Mouse (Mus musculus) heart, adult 2 months (tissue): Measurements from ENCODE around the gene Spns1. TPM values are rescaled to one million over a fixed set of nuclear protein-coding genes. Genes with fewer than 3 reads are reported as not detected.

ENCODE experiments used
- DNase-seq, 2 experiments: peaks; one replicate each; pipeline ENCODE4 v3.0.0; 2021
- H3K27ac ChIP-seq: fragments of 200-600 bp; 2 replicates; pipeline ENCODE4 v1.8.1; 2022
- H3K27me3 ChIP-seq: fragments of 200-500 bp; 2 replicates; pipeline ENCODE4 v1.6.1; 2012; ENCODE audit warnings: mild to moderate bottlenecking, low read length, inconsistent platforms, mixed read lengths; ENCODE audit not compliant: control insufficient read depth, insufficient read depth
- H3K36me3 ChIP-seq: fragments of 200-500 bp; 2 replicates; pipeline ENCODE4 v1.6.1; 2012; ENCODE audit warnings: low read length, inconsistent platforms; ENCODE audit not compliant: control insufficient read depth, insufficient read depth
- H3K4me1 ChIP-seq: fragments of 200-500 bp; 2 replicates; pipeline ENCODE4 v1.6.1; 2011; ENCODE audit warnings: low read length; ENCODE audit not compliant: control insufficient read depth, insufficient read depth
- H3K4me3 ChIP-seq: fragments of 200-600 bp; 2 replicates; pipeline ENCODE4 v1.8.1; 2022
- H3K79me2 ChIP-seq: fragments of 200-500 bp; replicated peaks from 2 replicates; pipeline ENCODE4 v1.6.1; 2012; ENCODE audit warnings: mild to moderate bottlenecking, inconsistent platforms, low read length, moderate library complexity, mixed read lengths; ENCODE audit not compliant: control insufficient read depth, insufficient read depth
- H3K9ac ChIP-seq: fragments of 200-500 bp; 2 replicates; pipeline ENCODE4 v1.6.1; 2012; ENCODE audit warnings: low read depth, mild to moderate bottlenecking, control low read depth, inconsistent platforms, low read length, mixed read lengths
- CTCF ChIP-seq: fragments of 200-600 bp; IDR thresholded peaks from 2 replicates; pipeline ENCODE4 v1.8.1; 2022; ENCODE audit warnings: antibody characterized with exemption, mild to moderate bottlenecking, moderate library complexity
- EP300 ChIP-seq: fragments of 200-500 bp; IDR thresholded peaks from 2 replicates; pipeline ENCODE4 v1.6.1; 2011; ENCODE audit warnings: low read depth, low read length, control low read depth; ENCODE audit not compliant: insufficient read depth
- POLR2A ChIP-seq: fragments of 200-500 bp; IDR thresholded peaks from 2 replicates; pipeline ENCODE4 v1.6.1; 2011; ENCODE audit warnings: mild to moderate bottlenecking, low read depth, low read length, control low read depth; ENCODE audit not compliant: insufficient read depth
- WGBS: fragments of 180-500 bp; shearing (Covaris S2); methylation state at CpG from one replicate; pipeline ENCODE4 v1.1.7; 2018; 5-methylcytosine and 5-hydroxymethylcytosine counted together
- intact Hi-C: fragments of 180-260 bp; cut with DNase I; formaldehyde crosslinking; loops from one replicate; pipeline ENCODE4 v1.15.1; 2025
- polyA plus RNA-seq: library from polyadenylated mRNA; depleted of rRNA; stranded (reverse); fragments of >200 nt; gene quantifications from 2 replicates; pipeline ENCODE4 v1.2.3, GENCODE M21; 2012
- total RNA-seq, 2 experiments: library from RNA; stranded (reverse); gene quantifications; 2 replicates each; pipeline ENCODE4 v1.2.3; 2021

Spns1 gene
- total and polyA plus RNA-seq, 3 experiments: 22.3 to 57.5 (median 31.9) TPM

GRCm38 (mm10) chr7:126376903-126377277, 360 bp downstream of the Spns1 start:
- peaks cover 4% of the 10 kb centered on the region for H3K4me1 ChIP-seq
- WGBS: 2% methylated on average over 27 of the region's 27 CpGs
- H3K9ac ChIP-seq: peak overlapping the region; percentile 87
- no peaks in the 10 kb centered on the region for H3K27me3 ChIP-seq
- TF ChIP-seq CTCF (no peak), EP300 (no peak), POLR2A (no peak)
- H3K79me2 ChIP-seq: no peaks in the 10 kb centered on the region
- intact Hi-C loops: loop anchor here (5.0 kb wide), 1 partner anchor 115 kb away; no protein-coding TSS in a partner anchor
- H3K27ac ChIP-seq: peak overlapping the region; percentile 78
- DNase-seq: no peak
- H3K36me3 ChIP-seq: no peaks in the 10 kb centered on the region
- H3K4me3 ChIP-seq: peak overlapping the region; percentile 92

DNA sequence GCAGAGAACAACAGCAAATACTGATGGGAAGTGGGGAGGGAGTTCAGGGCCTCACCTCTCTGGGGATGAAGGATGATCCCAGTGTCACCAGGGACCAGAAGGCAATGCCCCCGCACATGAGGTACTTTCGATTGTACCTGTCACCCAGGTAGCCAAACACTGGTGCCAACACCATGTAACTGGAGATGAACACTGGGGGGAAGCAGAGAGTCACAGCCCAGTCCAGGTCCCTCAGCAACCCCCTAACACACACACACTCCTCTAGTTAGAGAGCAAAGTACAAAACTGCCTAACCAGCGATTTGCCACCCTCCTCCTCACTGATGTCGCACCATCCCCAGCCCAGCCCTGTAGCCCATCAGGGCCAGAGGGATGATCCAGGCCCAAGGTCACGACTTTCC, 2.2 kb downstream of the Spns1 start:
- DNase-seq: no peak
- no peak overlapping the region for H3K9ac ChIP-seq
- no peaks in the 10 kb centered on the region for H3K36me3 ChIP-seq
- intact Hi-C loops: loop anchor here (5.0 kb wide), 1 partner anchor 113 kb away; no protein-coding TSS in a partner anchor
- H3K27ac ChIP-seq: no peak overlapping the region
- no peaks in the 10 kb centered on the region for H3K27me3 ChIP-seq
- 0 out of 2 replicates have a peak, but pooled peaks have one; percentile 17 for TF ChIP-seq CTCF
- TF ChIP-seq POLR2A: no peak
- no peak for TF ChIP-seq EP300
- no peaks in the 10 kb centered on the region for H3K79me2 ChIP-seq
- peaks cover 4% of the 10 kb centered on the region for H3K4me1 ChIP-seq
- no peak overlapping the region for H3K4me3 ChIP-seq
- WGBS: 75% methylated on average over 5 of the region's 5 CpGs

- Histone ChIP-seq H3K4me1 (peaks cover 4% of the 10 kb centered on the region), H3K27ac (no peak overlapping the region), H3K79me2 (no peaks in the 10 kb centered on the region), H3K9ac (no peak overlapping the region), H3K4me3 (no peak overlapping the region), H3K27me3 (no peaks in the 10 kb centered on the region), H3K36me3 (no peaks in the 10 kb centered on the region)
- WGBS: 52% methylated on average over 6 of the region's 6 CpGs
- intact Hi-C loops: no loop called here
- no peak for TF ChIP-seq POLR2A
- DNase-seq: no peak
Measured at GRCm38 (mm10) chr7:126374526-126374925, 2.7 kb downstream of the Spns1 start.

DNA sequence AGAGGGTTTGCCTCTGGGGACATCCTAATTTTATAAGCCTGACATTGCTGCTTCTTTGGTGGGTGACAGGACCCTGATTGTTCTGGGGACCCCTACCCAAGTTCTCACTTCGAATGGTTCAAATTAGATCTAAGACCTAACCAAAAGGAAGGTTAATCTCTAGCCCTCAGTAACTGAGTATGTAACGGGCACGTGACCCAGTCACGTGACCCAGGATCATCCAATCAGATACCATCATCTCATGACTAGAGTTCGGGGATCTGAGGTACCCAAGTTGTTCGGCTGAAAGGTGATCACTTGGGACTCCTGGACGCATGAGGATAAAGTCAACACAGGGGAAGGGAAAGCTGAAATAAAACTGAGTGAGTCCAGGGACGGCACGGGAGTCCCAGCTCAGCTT, 4.2 kb downstream of the Spns1 start:
- intact Hi-C loops: no loop called here
- peaks cover 4% of the 10 kb centered on the region for H3K4me1 ChIP-seq
- H3K27ac ChIP-seq: no peak overlapping the region
- no peak for TF ChIP-seq CTCF
- no peak for TF ChIP-seq EP300
- TF ChIP-seq POLR2A: no peak
- H3K4me3 ChIP-seq: no peak overlapping the region
- H3K9ac ChIP-seq: no peak overlapping the region
- WGBS: 84% methylated on average over 9 of the region's 9 CpGs
- DNase-seq: no peak
- no peaks in the 10 kb centered on the region for H3K79me2 ChIP-seq
- no peaks in the 10 kb centered on the region for H3K36me3 ChIP-seq
- H3K27me3 ChIP-seq: no peaks in the 10 kb centered on the region

DNA sequence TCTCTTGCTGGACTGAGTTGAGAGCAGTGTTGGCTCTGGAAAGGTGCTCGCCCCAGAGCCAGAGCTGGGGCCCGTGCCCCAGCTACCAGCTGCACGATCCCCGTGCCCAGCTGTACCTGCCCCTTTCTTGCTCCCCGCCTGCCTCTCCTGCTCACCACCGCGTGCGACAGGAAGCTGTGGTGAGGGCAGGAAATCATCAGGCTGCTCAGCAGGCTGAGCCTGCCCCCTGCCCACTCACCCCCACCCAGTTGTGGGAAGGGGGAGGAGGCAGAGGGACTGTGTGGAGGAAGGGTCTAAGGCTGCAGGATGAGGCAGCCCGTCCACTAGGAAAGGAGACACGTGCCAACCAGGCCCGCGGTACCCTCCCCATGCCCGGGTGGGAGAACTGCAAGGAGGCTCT, 7.9 kb downstream of the Spns1 start, which contains the start of gene Lat:
Gene Lat (minus strand): TSS at position 178 of the 400 bp plus-strand sequence.
- Histone ChIP-seq H3K36me3 (no peaks in the 10 kb centered on the region), H3K27me3 (no peaks in the 10 kb centered on the region), H3K4me3 (no peak within 1 kb of the TSS), H3K9ac (no peak within 1 kb of the TSS), H3K79me2 (no peaks in the 10 kb centered on the region), H3K4me1 (no peaks in the 10 kb centered on the region), H3K27ac (no peak within 1 kb of the TSS)
- DNase-seq: peak in 1 of 2 experiments; percentile 55
- 57% methylated on average over 13 of the region's 13 CpGs for WGBS
- TF ChIP-seq POLR2A (no peak), EP300 (no peak), CTCF (no peak)
- intact Hi-C loops: no loop called here

DNA sequence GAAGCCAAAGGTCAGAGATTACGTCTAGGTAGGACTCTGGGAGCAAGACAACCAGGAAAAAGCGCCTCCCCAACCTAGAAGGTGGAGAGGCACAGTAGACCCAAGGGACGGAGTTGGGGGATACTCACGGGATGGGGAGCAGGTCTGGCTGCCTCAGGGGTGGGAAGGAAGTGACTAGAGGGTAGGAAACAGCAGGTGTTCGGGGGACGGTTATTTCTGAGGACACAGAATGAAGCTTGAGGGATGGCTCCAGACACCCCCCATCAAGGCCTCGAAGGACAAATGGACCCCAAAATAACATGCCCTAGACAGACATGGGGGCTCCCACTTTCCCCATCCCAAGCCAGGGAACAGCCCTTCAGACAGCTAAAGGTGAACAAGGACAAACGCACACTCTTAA, 8.9 kb downstream of the Spns1 start:
- TF ChIP-seq CTCF: no peak
- TF ChIP-seq EP300: no peak
- no peak for TF ChIP-seq POLR2A
- no peak for DNase-seq
- Histone ChIP-seq H3K27ac (no peak overlapping the region), H3K9ac (no peak overlapping the region), H3K27me3 (no peaks in the 10 kb centered on the region), H3K4me3 (no peak overlapping the region), H3K4me1 (no peaks in the 10 kb centered on the region), H3K36me3 (no peaks in the 10 kb centered on the region), H3K79me2 (no peaks in the 10 kb centered on the region)
- intact Hi-C loops: no loop called here
- WGBS: 79% methylated on average over 8 of the region's 8 CpGs

GRCm38 (mm10) chr7:126367636-126368035, 9.6 kb downstream of the Spns1 start:
- 63% methylated on average over 10 of the region's 10 CpGs for WGBS
- Histone ChIP-seq H3K27me3 (no peaks in the 10 kb centered on the region), H3K4me1 (no peaks in the 10 kb centered on the region), H3K4me3 (no peak overlapping the region), H3K9ac (no peak overlapping the region), H3K27ac (no peak overlapping the region), H3K36me3 (no peaks in the 10 kb centered on the region), H3K79me2 (no peaks in the 10 kb centered on the region)
- intact Hi-C loops: no loop called here
- TF ChIP-seq CTCF (no peak), POLR2A (no peak), EP300 (no peak)
- DNase-seq: no peak
